In genomic region chr6:86069856-86070255, GRCm38 (mm10) we compare ENCODE assay signal across 22 mouse cellular contexts. TPM values are rescaled to one million over a fixed set of nuclear protein-coding genes. Genes with fewer than 3 reads are reported as not detected.
A peak's percentile ranks its signal among the peaks of the same experiment; 100 is the strongest.
DNase-seq lines count a peak whose midpoint lies in the region; ATAC-seq and TF ChIP-seq lines count a peak whose summit lies in the region.
"Had no signal": no experiment of that assay in that cellular context is flagged by ENCODE, and none has a peak within 500 bp of the region (broad histone marks: within the 10 kb centered on the region; RNA-seq: fewer than 3 reads in every experiment).

No protein-coding gene starts in this region.

- no peaks in the 10 kb centered on the region for H3K9me3 ChIP-seq in forebrain, embryonic 16.5 days (ENCODE audit: control insufficient read depth, low read length)
- H3K9me3 ChIP-seq in liver, postnatal 0 days (ENCODE audit: low read length): no peaks in the 10 kb centered on the region
- H3K9me3 ChIP-seq: limb, embryonic 15.5 days had no signal

- no peak overlapping the region for H3K4me2 ChIP-seq in forebrain, embryonic 16.5 days (ENCODE audit: low read length)
- H3K4me2 ChIP-seq in liver, postnatal 0 days (ENCODE audit: low read depth, low read length): no peak overlapping the region
- H3K4me2 ChIP-seq: limb, embryonic 15.5 days had no signal

- peak overlapping the region; percentile 92 for H3K27ac ChIP-seq in layer of hippocampus, adult 2 months
- peak overlapping the region; percentile 88 for H3K27ac ChIP-seq in cortical plate, adult 2 months (ENCODE audit: insufficient read depth, low read length)
- H3K27ac ChIP-seq in forebrain, embryonic 16.5 days (ENCODE audit: low read length): peak overlapping the region; percentile 75
- H3K27ac ChIP-seq in liver, postnatal 0 days (ENCODE audit: low read depth): no peak overlapping the region
- H3K27ac ChIP-seq: limb, embryonic 15.5 days had no signal

- no peaks in the 10 kb centered on the region for H3K36me3 ChIP-seq in forebrain, embryonic 16.5 days (ENCODE audit: control insufficient read depth, insufficient read depth)
- H3K36me3 ChIP-seq in liver, postnatal 0 days (replicated peaks; ENCODE audit: insufficient read depth, low read length): no peaks in the 10 kb centered on the region
- H3K36me3 ChIP-seq: limb, embryonic 15.5 days had no signal

- H3K9ac ChIP-seq in forebrain, embryonic 16.5 days (replicated peaks; ENCODE audit: low read depth, low read length): no peak overlapping the region
- H3K9ac ChIP-seq in liver, postnatal 0 days (replicated peaks): no peak overlapping the region
- H3K9ac ChIP-seq: limb, embryonic 15.5 days had no signal

- TF ChIP-seq POLR2A in cortical plate, adult 2 months (IDR thresholded peaks at IDR 0.05; ENCODE audit: extremely low read depth, insufficient read depth, low read length): no peak

- H3K4me3 ChIP-seq in layer of hippocampus, adult 2 months: no peak overlapping the region
- H3K4me3 ChIP-seq in cortical plate, adult 2 months (ENCODE audit: insufficient read depth, low read length): no peak overlapping the region
- no peak overlapping the region for H3K4me3 ChIP-seq in forebrain, embryonic 16.5 days (replicated peaks; ENCODE audit: low read length)
- no peak overlapping the region for H3K4me3 ChIP-seq in liver, postnatal 0 days (ENCODE audit: low read depth, low read length)
- H3K4me3 ChIP-seq: limb, embryonic 15.5 days had no signal

- WGBS in forebrain, embryonic 16.5 days: 91% methylated on average over 3 of the region's 3 CpGs
- 47% methylated on average over 3 of the region's 3 CpGs for WGBS in liver, postnatal 0 days (ENCODE audit: insufficient replicate concordance)

- peak; percentile 64 for TF ChIP-seq EP300 in liver, postnatal 0 days (IDR thresholded peaks at IDR 0.05; ENCODE audit: low read depth)

- H3K27me3 ChIP-seq in forebrain, embryonic 16.5 days (replicated peaks; ENCODE audit: control insufficient read depth, insufficient read depth, low read length): no peaks in the 10 kb centered on the region
- no peaks in the 10 kb centered on the region for H3K27me3 ChIP-seq in liver, postnatal 0 days (ENCODE audit: insufficient read depth, low read length)
- H3K27me3 ChIP-seq: limb, embryonic 15.5 days had no signal

- H3K4me1 ChIP-seq in cortical plate, adult 2 months (ENCODE audit: control insufficient read depth, insufficient read depth, low read length): peaks cover 54% of the 10 kb centered on the region
- peaks cover 57% of the 10 kb centered on the region for H3K4me1 ChIP-seq in forebrain, embryonic 16.5 days (replicated peaks; ENCODE audit: control insufficient read depth, insufficient read depth, low read length)
- peaks cover 16% of the 10 kb centered on the region for H3K4me1 ChIP-seq in liver, postnatal 0 days (ENCODE audit: insufficient read depth)
- H3K4me1 ChIP-seq: limb, embryonic 15.5 days had no signal

- TF ChIP-seq CTCF in layer of hippocampus, adult 2 months (conservative IDR thresholded peaks at IDR 0.05): no peak
- no peak for TF ChIP-seq CTCF in cortical plate, adult 2 months (IDR thresholded peaks at IDR 0.05; ENCODE audit: extremely low read depth, insufficient read depth, low read length)
- TF ChIP-seq CTCF in liver, postnatal 0 days (IDR thresholded peaks at IDR 0.05; ENCODE audit: low read depth): no peak

- no peak for ATAC-seq in forebrain, embryonic 16.5 days
- no peak for ATAC-seq in liver, postnatal 0 days
- ATAC-seq: lung, postnatal 0 days; midbrain, embryonic 16.5 days had no signal

- no peak for DNase-seq in layer of hippocampus, adult 2 months (ENCODE audit: low spot score in 2 of 2)
- DNase-seq in layer of hippocampus, postnatal 25 days (ENCODE audit: extremely low spot score in 1 of 2, low spot score in 1 of 2): no peak
- no peak for DNase-seq in liver, postnatal 0 days
- DNase-seq in embryo, embryonic 10.5 days (ENCODE audit: low spot score): no peak
- DNase-seq in thymus, postnatal 10 days (ENCODE audit: low spot score in 2 of 2): no peak
- DNase-seq: adrenal gland, adult 2 months; cerebellum, adult 2 months; gastrocnemius, postnatal 14 days; heart, adult 18-20 months; heart, postnatal 36 days; kidney, adult 11 months; layer of hippocampus, postnatal 36 days had no signal

RNA-seq across cellular contexts. Expression of gene Add2, which starts 41.4 kb away (rescaled TPM):
- total RNA-seq in layer of hippocampus, adult 2 months (2021): 100 to 1,000 TPM; 277 to 286 TPM
- total RNA-seq in layer of hippocampus, postnatal 25 days (2021): 100 to 1,000 TPM; 279 to 295 TPM
- 121 and 124 TPM in 2 replicates for polyA plus RNA-seq in cortical plate, adult 2 months (2012; rRNA removed)
- 243 and 248 TPM in 2 replicates for polyA plus RNA-seq in forebrain, embryonic 16.5 days (2015; fragmentation: Nextera tagmentation; extraction: Ambion mirVana)
- 22.0 and 28.1 TPM in 2 replicates for polyA plus RNA-seq in liver, postnatal 0 days (2015; fragmentation: Nextera tagmentation; extraction: Ambion mirVana)

RNA-seq across cellular contexts. Expression of gene Figla, which starts 53.9 kb away (rescaled TPM):
- not detected for total RNA-seq in layer of hippocampus, adult 2 months (2021)
- total RNA-seq in layer of hippocampus, postnatal 25 days (2021): not detected
- polyA plus RNA-seq in cortical plate, adult 2 months (2012; rRNA removed): 0.35 TPM in 1 of 2 replicates, not detected in the other
- not detected in 2 replicates for polyA plus RNA-seq in forebrain, embryonic 16.5 days (2015; fragmentation: Nextera tagmentation; extraction: Ambion mirVana)
- not detected in 2 replicates for polyA plus RNA-seq in liver, postnatal 0 days (2015; fragmentation: Nextera tagmentation; extraction: Ambion mirVana)
- total RNA-seq: adrenal gland, adult 2 months; gastrocnemius, postnatal 14 days; heart, adult 18-20 months; heart, postnatal 36 days; layer of hippocampus, postnatal 36 days; left cerebral cortex, postnatal 36 days; megakaryocyte, adult 5-6 weeks had no signal
- polyA plus RNA-seq: adrenal gland, adult 2 months; cerebellum, adult 2 months; embryonic facial prominence, embryonic 11.5 days; heart, embryonic 14.5 days; kidney, embryonic 16.5 days; limb, embryonic 15.5 days; lung, postnatal 0 days; midbrain, embryonic 16.5 days had no signal
